Mouse (Mus musculus) ES-E14 (cell line): ENCODE results near the gene Gpr68. TPM values are rescaled to one million over a fixed set of nuclear protein-coding genes. Genes with fewer than 3 reads are reported as not detected.

Experiments used
- DNase-seq: peaks from one replicate; pipeline ENCODE4 v3.0.0-alpha.2; 2013; ENCODE audit warnings: low read depth, low spot score
- H3K27ac ChIP-seq: 2 replicates; pipeline ENCODE4 v1.5.1; 2012; ENCODE audit warnings: low read depth, mild to moderate bottlenecking, low read length, moderate library complexity, mixed read lengths; ENCODE audit not compliant: poor library complexity, insufficient read depth, severe bottlenecking
- H3K36me3 ChIP-seq: 2 replicates; pipeline ENCODE4 v1.6.1; 2012; ENCODE audit warnings: mild to moderate bottlenecking, low read length, moderate library complexity, mixed read lengths; ENCODE audit not compliant: control insufficient read depth, poor library complexity, insufficient read depth, severe bottlenecking
- H3K4me1 ChIP-seq, 2 experiments: fragments of 150-350 bp in 1 of 2; sonication (generic) in 1 of 2; 2 replicates each; pipeline ENCODE4 v1.6.1; 2012; ENCODE audit warnings: low read length in 2 of 2, mild to moderate bottlenecking in 1 of 2, mixed read lengths in 1 of 2; ENCODE audit not compliant: control insufficient read depth in 2 of 2, insufficient read depth in 2 of 2, poor library complexity in 1 of 2
- H3K4me3 ChIP-seq, 2 experiments: fragments of 150-350 bp in 1 of 2; sonication (generic) in 1 of 2; 2 replicates each; pipeline ENCODE4 v1.5.1; 2012; ENCODE audit warnings: low read length in 2 of 2, low read depth in 1 of 2, mild to moderate bottlenecking in 1 of 2, mixed read lengths in 1 of 2; ENCODE audit not compliant: insufficient read depth in 1 of 2, poor library complexity in 1 of 2, severe bottlenecking in 1 of 2
- H3K9ac ChIP-seq: 2 replicates; pipeline ENCODE4 v1.6.1; 2012; ENCODE audit warnings: low read depth, mild to moderate bottlenecking, low read length, mixed read lengths; ENCODE audit not compliant: poor library complexity, insufficient read depth, severe bottlenecking
- H3K9me3 ChIP-seq: fragments of 150-350 bp; sonication (generic); 2 replicates; pipeline ENCODE4 v1.6.1; 2012; ENCODE audit warnings: low read depth, mild to moderate bottlenecking, low read length; ENCODE audit not compliant: control insufficient read depth, insufficient read depth
- CHD2 ChIP-seq: IDR thresholded peaks from 2 replicates; pipeline ENCODE4 v1.6.1; 2014; ENCODE audit warnings: mild to moderate bottlenecking, low read depth, low read length, inconsistent platforms
- HCFC1 ChIP-seq: IDR thresholded peaks from 2 replicates; pipeline ENCODE4 v1.6.1; 2012; ENCODE audit warnings: low read length, inconsistent platforms, borderline replicate concordance; ENCODE audit not compliant: insufficient read depth
- MAFK ChIP-seq: IDR thresholded peaks from 2 replicates; pipeline ENCODE4 v1.6.1; 2014; ENCODE audit warnings: mild to moderate bottlenecking, low read depth, low read length, inconsistent platforms; ENCODE audit not compliant: insufficient read depth
- ZC3H11A ChIP-seq: IDR thresholded peaks from 2 replicates; pipeline ENCODE4 v1.6.1; 2012; ENCODE audit warnings: low read depth, mild to moderate bottlenecking, inconsistent platforms, low read length, borderline replicate concordance
- ZNF384 ChIP-seq: IDR thresholded peaks from 2 replicates; pipeline ENCODE4 v1.6.1; 2012; ENCODE audit warnings: low read depth, low read length, inconsistent platforms
- in situ Hi-C, 2 experiments: fragments of 600-800 bp; cut with MboI; formaldehyde crosslinking; loops; one replicate each; pipeline ENCODE4 v1.15.1; 2025; ENCODE audit warnings: low sequenced_read_pairs in 2 of 2, inconsistent platforms in 1 of 2; ENCODE audit not compliant: unreplicated experiment in 2 of 2
- total RNA-seq: library from RNA; depleted of rRNA; stranded (reverse); fragments of 300-350 nt; gene quantifications from 2 replicates; pipeline ENCODE4 v1.2.3, GENCODE M21; 2012

Gene Gpr68
- total RNA-seq, 1 experiment = 0.49 TPM

DNA sequence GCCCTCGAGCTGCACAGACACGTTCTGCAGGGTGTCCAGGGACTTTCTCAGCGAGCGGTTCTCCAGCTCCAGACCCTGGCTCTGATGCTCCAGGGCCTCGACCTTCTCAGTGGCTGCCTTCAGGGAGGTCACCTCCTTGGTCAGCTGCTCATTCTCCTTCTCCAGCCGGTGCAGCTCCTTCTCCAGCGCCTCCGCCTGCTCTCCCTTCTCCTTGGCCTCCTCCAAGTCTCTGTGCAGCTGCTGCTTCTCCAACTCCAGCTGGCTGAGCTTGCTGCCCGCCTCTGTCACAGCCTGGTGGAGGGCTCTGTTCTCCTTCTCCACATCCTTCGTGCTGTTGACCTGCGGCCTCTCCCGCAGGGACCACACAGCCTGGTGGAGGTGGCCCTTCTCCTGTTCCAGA lies 37.5 kb upstream of the Gpr68 start:
- no peak overlapping the region for H3K27ac ChIP-seq
- H3K4me3 ChIP-seq = no peak overlapping the region
- TF ChIP-seq CHD2 = no peak
- no peak for TF ChIP-seq ZNF384
- TF ChIP-seq HCFC1 = no peak
- TF ChIP-seq MAFK = no peak
- TF ChIP-seq ZC3H11A = no peak
- H3K36me3 ChIP-seq = peaks cover 61% of the 10 kb centered on the region
- DNase-seq = no peak
- in situ Hi-C loops = no loop called here
- peaks cover 0 to 4% of the 10 kb centered on the region in 2 experiments; a peak in 1 of 4 replicates for H3K4me1 ChIP-seq
- no peak overlapping the region for H3K9ac ChIP-seq
- H3K9me3 ChIP-seq = no peaks in the 10 kb centered on the region

DNA sequence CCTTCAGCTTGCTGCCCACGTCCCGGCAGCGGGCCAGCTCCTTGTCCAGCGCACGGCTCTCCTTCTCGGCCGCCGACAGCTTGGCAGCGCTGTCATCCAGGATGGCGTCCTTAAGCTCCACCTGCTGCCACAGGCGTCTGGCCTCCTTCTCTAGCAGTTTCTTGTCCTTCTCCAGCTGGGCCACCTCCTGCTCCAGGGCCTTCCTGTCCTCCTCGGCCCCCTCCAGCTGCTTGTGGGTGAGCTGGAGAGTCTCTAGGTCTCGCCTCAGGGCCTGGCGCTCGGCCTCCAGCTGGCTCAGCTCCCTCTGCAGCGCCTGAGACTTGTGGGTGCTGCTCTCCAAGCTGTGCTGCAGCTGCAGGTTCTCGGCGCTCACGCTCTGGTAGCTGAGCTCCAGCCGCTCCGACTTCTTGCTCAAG lies 36.9 kb upstream of the Gpr68 start:
- in situ Hi-C loops = no loop called here
- TF ChIP-seq MAFK = no peak
- no peak for TF ChIP-seq CHD2
- TF ChIP-seq ZC3H11A = no peak
- no peak for DNase-seq
- Histone ChIP-seq H3K27ac (no peak overlapping the region), H3K4me3 (no peak overlapping the region), H3K9me3 (no peaks in the 10 kb centered on the region), H3K36me3 (peaks cover 66% of the 10 kb centered on the region), H3K9ac (no peak overlapping the region), H3K4me1 (peaks cover 0 to 6% of the 10 kb centered on the region in 2 experiments; a peak in 1 of 4 replicates)

DNA sequence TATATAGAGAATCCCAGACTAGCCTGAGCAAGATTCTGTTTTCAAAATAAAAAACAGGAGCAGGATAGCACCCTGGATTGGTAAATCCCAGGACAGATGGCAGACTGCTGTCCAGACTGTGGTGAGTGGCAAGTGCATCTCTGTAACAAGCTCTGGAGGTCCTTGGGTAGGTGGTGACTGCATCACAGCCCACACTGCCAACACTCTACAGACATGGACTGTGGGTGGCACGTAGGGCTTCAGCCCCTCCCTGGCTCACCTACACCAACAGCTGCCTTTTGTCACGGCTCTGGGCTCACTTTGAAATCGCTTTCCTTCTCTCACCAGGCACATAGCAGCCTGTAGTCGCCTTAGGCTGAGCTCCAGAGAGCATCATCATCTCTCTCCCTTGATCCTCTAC lies 35.1 kb upstream of the Gpr68 start:
- TF ChIP-seq HCFC1 (no peak), ZNF384 (no peak), CHD2 (no peak), ZC3H11A (no peak), MAFK (no peak)
- in situ Hi-C loops = no loop called here
- no peak overlapping the region for H3K4me3 ChIP-seq
- H3K4me1 ChIP-seq = peaks cover 0 to 3% of the 10 kb centered on the region in 2 experiments; a peak in 1 of 4 replicates
- H3K36me3 ChIP-seq = peaks cover 72% of the 10 kb centered on the region
- no peak overlapping the region; the same call in 1 of the 2 replicates for H3K27ac ChIP-seq
- no peak for DNase-seq
- H3K9ac ChIP-seq = no peak overlapping the region
- no peaks in the 10 kb centered on the region for H3K9me3 ChIP-seq

DNA sequence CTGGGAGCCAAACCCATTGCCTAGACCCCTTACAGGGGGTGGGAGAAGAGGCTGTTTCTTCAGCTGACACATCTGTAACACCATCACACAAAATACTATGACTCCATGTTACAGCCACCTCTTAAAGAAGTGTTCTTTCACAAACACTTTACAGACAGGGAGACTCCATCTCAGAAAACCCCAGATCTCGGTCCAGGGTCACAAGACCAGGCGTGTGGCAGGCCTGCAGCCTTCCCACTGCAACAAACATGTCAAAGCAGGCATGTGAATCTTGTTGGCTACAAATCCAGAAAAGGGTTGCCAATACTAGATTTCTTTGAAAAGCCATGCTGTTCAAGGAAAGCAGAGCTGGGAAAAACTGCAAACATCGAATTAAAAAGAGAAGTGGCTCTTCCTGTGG lies 33.4 kb upstream of the Gpr68 start:
- DNase-seq = no peak
- H3K9me3 ChIP-seq = no peaks in the 10 kb centered on the region
- peaks cover 67% of the 10 kb centered on the region for H3K36me3 ChIP-seq
- TF ChIP-seq ZNF384 = no peak
- TF ChIP-seq HCFC1 = no peak
- no peak for TF ChIP-seq ZC3H11A
- no peak for TF ChIP-seq MAFK
- TF ChIP-seq CHD2 = no peak
- H3K4me3 ChIP-seq = no peak overlapping the region
- H3K9ac ChIP-seq = no peak overlapping the region
- peaks cover 0 to 3% of the 10 kb centered on the region in 2 experiments; a peak in 1 of 4 replicates for H3K4me1 ChIP-seq
- in situ Hi-C loops = no loop called here
- no peak overlapping the region for H3K27ac ChIP-seq
